Comparison of ENCODE assay signal across 11 mouse cellular contexts in genomic region chr16:38729139-38729538, GRCm38 (mm10). TPM values are rescaled to one million over a fixed set of nuclear protein-coding genes. Genes with fewer than 3 reads are reported as not detected.
DNase-seq lines count a peak whose midpoint lies in the region; ATAC-seq and TF ChIP-seq lines count a peak whose summit lies in the region.
"Had no signal": no experiment of that assay in that cellular context is flagged by ENCODE, and none has a peak within 500 bp of the region (broad histone marks: within the 10 kb centered on the region; RNA-seq: fewer than 3 reads in every experiment).

No protein-coding gene starts in this region.

- H3K9ac ChIP-seq in forebrain, postnatal 0 days = no peak overlapping the region
- H3K9ac ChIP-seq in hindbrain, embryonic 15.5 days = no peak overlapping the region
- H3K9ac ChIP-seq in hindbrain, postnatal 0 days (replicated peaks; ENCODE audit: low read length) = no peak overlapping the region
- H3K9ac ChIP-seq in lung, embryonic 15.5 days = no peak overlapping the region
- H3K9ac ChIP-seq: forebrain, embryonic 13.5 days; limb, embryonic 13.5 days had no signal

- peak; percentile 8 for DNase-seq in forebrain, embryonic 10.5 days (ENCODE audit: extremely low spot score, low spot score)
- no peak for DNase-seq in forebrain, postnatal 0 days
- no peak for DNase-seq in hindbrain, postnatal 0 days (ENCODE audit: low spot score)
- no peak for DNase-seq in lung, adult 18-20 months
- no peak for DNase-seq in layer of hippocampus, postnatal 14 days (ENCODE audit: low spot score in 2 of 2)
- DNase-seq: right cerebral cortex, postnatal 14 days had no signal

- no peak overlapping the region for H3K4me3 ChIP-seq in forebrain, embryonic 10.5 days
- no peak overlapping the region for H3K4me3 ChIP-seq in forebrain, postnatal 0 days (ENCODE audit: low read depth, low read length)
- no peak overlapping the region for H3K4me3 ChIP-seq in hindbrain, embryonic 15.5 days
- H3K4me3 ChIP-seq in hindbrain, postnatal 0 days (ENCODE audit: low read length) = no peak overlapping the region
- H3K4me3 ChIP-seq in lung, embryonic 15.5 days = no peak overlapping the region
- H3K4me3 ChIP-seq: forebrain, embryonic 13.5 days had no signal

- no peaks in the 10 kb centered on the region for H3K4me1 ChIP-seq in forebrain, embryonic 10.5 days
- no peaks in the 10 kb centered on the region for H3K4me1 ChIP-seq in forebrain, postnatal 0 days (ENCODE audit: insufficient read depth)
- no peaks in the 10 kb centered on the region for H3K4me1 ChIP-seq in hindbrain, embryonic 15.5 days (replicated peaks)
- no peaks in the 10 kb centered on the region for H3K4me1 ChIP-seq in hindbrain, postnatal 0 days (ENCODE audit: insufficient read depth, low read length)
- peaks cover 8% of the 10 kb centered on the region; the same call in 1 of the 2 replicates for H3K4me1 ChIP-seq in lung, embryonic 15.5 days
- H3K4me1 ChIP-seq: forebrain, embryonic 13.5 days had no signal

- H3K27me3 ChIP-seq in forebrain, embryonic 10.5 days (ENCODE audit: poor library complexity, severe bottlenecking) = no peaks in the 10 kb centered on the region
- no peaks in the 10 kb centered on the region for H3K27me3 ChIP-seq in forebrain, postnatal 0 days (ENCODE audit: insufficient read depth, low read length)
- H3K27me3 ChIP-seq in hindbrain, embryonic 15.5 days = no peaks in the 10 kb centered on the region
- H3K27me3 ChIP-seq in hindbrain, postnatal 0 days (ENCODE audit: insufficient read depth, low read length) = no peaks in the 10 kb centered on the region
- no peaks in the 10 kb centered on the region for H3K27me3 ChIP-seq in lung, embryonic 15.5 days
- H3K27me3 ChIP-seq: forebrain, embryonic 13.5 days; limb, embryonic 13.5 days had no signal

- no peaks in the 10 kb centered on the region for H3K36me3 ChIP-seq in forebrain, embryonic 10.5 days (replicated peaks)
- no peaks in the 10 kb centered on the region for H3K36me3 ChIP-seq in forebrain, postnatal 0 days (ENCODE audit: insufficient read depth)
- H3K36me3 ChIP-seq in hindbrain, embryonic 15.5 days = no peaks in the 10 kb centered on the region
- H3K36me3 ChIP-seq in hindbrain, postnatal 0 days (ENCODE audit: insufficient read depth, low read length) = no peaks in the 10 kb centered on the region
- no peaks in the 10 kb centered on the region for H3K36me3 ChIP-seq in lung, embryonic 15.5 days
- H3K36me3 ChIP-seq: limb, embryonic 13.5 days had no signal

- TF ChIP-seq CTCF in forebrain, postnatal 0 days (IDR thresholded peaks at IDR 0.05; ENCODE audit: low read depth) = no peak
- TF ChIP-seq CTCF in hindbrain, postnatal 0 days (IDR thresholded peaks at IDR 0.05; ENCODE audit: low read depth) = no peak

- H3K27ac ChIP-seq in forebrain, embryonic 10.5 days = no peak overlapping the region
- H3K27ac ChIP-seq in forebrain, postnatal 0 days (ENCODE audit: low read depth, low read length) = no peak overlapping the region
- H3K27ac ChIP-seq in hindbrain, embryonic 15.5 days (replicated peaks) = no peak overlapping the region
- H3K27ac ChIP-seq in hindbrain, postnatal 0 days = no peak overlapping the region
- H3K27ac ChIP-seq in lung, embryonic 15.5 days = no peak overlapping the region
- H3K27ac ChIP-seq: forebrain, embryonic 13.5 days; limb, embryonic 13.5 days had no signal

- ATAC-seq in forebrain, postnatal 0 days = no peak; the same call in 1 of the 2 replicates
- ATAC-seq in hindbrain, embryonic 15.5 days (ENCODE audit: low FRiP score, low read depth) = peak; percentile 48; the same call in 1 of the 2 replicates
- ATAC-seq in hindbrain, postnatal 0 days = no peak
- peak; percentile 52; the same call in 1 of the 2 replicates for ATAC-seq in lung, embryonic 15.5 days (ENCODE audit: borderline replicate concordance, extremely low read depth, low FRiP score, low TSS enrichment)
- ATAC-seq in megakaryocyte-erythroid progenitor cell, adult 5-6 weeks (replicated peaks; ENCODE audit: low FRiP score, low TSS enrichment, poor library complexity, severe bottlenecking) = 0 out of 2 replicates have a peak, but pooled peaks have one; percentile 41

- H3K9me3 ChIP-seq in forebrain, embryonic 10.5 days = no peaks in the 10 kb centered on the region
- no peaks in the 10 kb centered on the region for H3K9me3 ChIP-seq in forebrain, postnatal 0 days (ENCODE audit: low read length)
- no peaks in the 10 kb centered on the region for H3K9me3 ChIP-seq in hindbrain, embryonic 15.5 days
- H3K9me3 ChIP-seq in hindbrain, postnatal 0 days (ENCODE audit: low read length) = no peaks in the 10 kb centered on the region
- H3K9me3 ChIP-seq in lung, embryonic 15.5 days = no peaks in the 10 kb centered on the region
- H3K9me3 ChIP-seq: forebrain, embryonic 13.5 days; limb, embryonic 13.5 days had no signal

- H3K4me2 ChIP-seq in forebrain, postnatal 0 days (ENCODE audit: low read depth) = no peak overlapping the region
- no peak overlapping the region for H3K4me2 ChIP-seq in hindbrain, embryonic 15.5 days
- no peak overlapping the region for H3K4me2 ChIP-seq in hindbrain, postnatal 0 days (ENCODE audit: low read depth, low read length)
- H3K4me2 ChIP-seq in lung, embryonic 15.5 days = peak overlapping the region; percentile 64; the same call in 1 of the 2 replicates
- H3K4me2 ChIP-seq: forebrain, embryonic 13.5 days had no signal

- WGBS in forebrain, embryonic 10.5 days = 90% methylated on average over 6 of the region's 6 CpGs
- 86% methylated on average over 6 of the region's 6 CpGs for WGBS in forebrain, postnatal 0 days
- WGBS in hindbrain, embryonic 15.5 days = 85% methylated on average over 6 of the region's 6 CpGs
- WGBS in hindbrain, postnatal 0 days = 80% methylated on average over 6 of the region's 6 CpGs
- WGBS in lung, embryonic 15.5 days = 73% methylated on average over 6 of the region's 6 CpGs

RNA-seq across cellular contexts. Expression of gene B4galt4, which starts 12.9 kb away (rescaled TPM):
- 27.1 and 27.8 TPM in 2 replicates for polyA plus RNA-seq in forebrain, embryonic 10.5 days (2016; fragmentation: Nextera tagmentation; extraction: Ambion mirVana)
- total RNA-seq in forebrain, postnatal 0 days (2014; rRNA removed) = 25.0 and 32.9 TPM in 2 replicates
- polyA plus RNA-seq in forebrain, postnatal 0 days (2015; fragmentation: Nextera tagmentation; extraction: Ambion mirVana) = 26.6 and 27.3 TPM in 2 replicates
- 35.6 and 39.1 TPM in 2 replicates for polyA plus RNA-seq in hindbrain, embryonic 15.5 days (2015; fragmentation: Nextera tagmentation; extraction: Ambion mirVana)
- 25.8 and 31.6 TPM in 2 replicates for total RNA-seq in hindbrain, postnatal 0 days (2014; rRNA removed)
- 30.2 and 31.7 TPM in 2 replicates for polyA plus RNA-seq in hindbrain, postnatal 0 days (2015; fragmentation: Nextera tagmentation; extraction: Ambion mirVana)
- polyA plus RNA-seq in lung, embryonic 15.5 days (2015; fragmentation: Nextera tagmentation; extraction: Ambion mirVana) = 37.4 TPM in 2 replicates
- total RNA-seq in megakaryocyte-erythroid progenitor cell, adult 5-6 weeks (2014; fragmentation: Nextera tagmentation) = not detected in 2 replicates
- 1.8 and 2.9 TPM in 2 replicates for total RNA-seq in megakaryocyte-erythroid progenitor cell, adult 5-6 weeks (2017)
- 10 to 100 TPM; 28.1 to 35.9 TPM for total RNA-seq in layer of hippocampus, postnatal 14 days (2021)

RNA-seq across cellular contexts. Expression of gene Arhgap31, which starts 16.1 kb away (rescaled TPM):
- polyA plus RNA-seq in forebrain, embryonic 10.5 days (2016; fragmentation: Nextera tagmentation; extraction: Ambion mirVana) = 7.3 and 7.4 TPM in 2 replicates
- total RNA-seq in forebrain, postnatal 0 days (2014; rRNA removed) = 7.7 and 9.6 TPM in 2 replicates
- polyA plus RNA-seq in forebrain, postnatal 0 days (2015; fragmentation: Nextera tagmentation; extraction: Ambion mirVana) = 1.8 and 2.4 TPM in 2 replicates
- polyA plus RNA-seq in hindbrain, embryonic 15.5 days (2015; fragmentation: Nextera tagmentation; extraction: Ambion mirVana) = 5.8 and 6.4 TPM in 2 replicates
- total RNA-seq in hindbrain, postnatal 0 days (2014; rRNA removed) = 12.7 and 14.9 TPM in 2 replicates
- polyA plus RNA-seq in hindbrain, postnatal 0 days (2015; fragmentation: Nextera tagmentation; extraction: Ambion mirVana) = 4.6 and 4.8 TPM in 2 replicates
- polyA plus RNA-seq in lung, embryonic 15.5 days (2015; fragmentation: Nextera tagmentation; extraction: Ambion mirVana) = 16.7 and 19.9 TPM in 2 replicates
- 1.4 and 1.7 TPM in 2 replicates for total RNA-seq in megakaryocyte-erythroid progenitor cell, adult 5-6 weeks (2014; fragmentation: Nextera tagmentation)
- total RNA-seq in megakaryocyte-erythroid progenitor cell, adult 5-6 weeks (2017) = 0.14 and 0.91 TPM in 2 replicates
- total RNA-seq in layer of hippocampus, postnatal 14 days (2021) = 10 to 100 TPM; 24.1 to 25.4 TPM

Comparison
In these comparisons a context has a peak if more than half of its experiments do, and no peak if none do; other contexts are left out.
1. ATAC-seq: peak in hindbrain, embryonic 15.5 days (single experiment), lung, embryonic 15.5 days (single experiment) and megakaryocyte-erythroid progenitor cell, adult 5-6 weeks (single experiment); none in forebrain, postnatal 0 days (single experiment) and hindbrain, postnatal 0 days (single experiment).